In genomic region chr14:58786791-58787491, GRCm38 (mm10) we compare ENCODE assay signal across 11 mouse cellular contexts.
DNase-seq lines count a peak whose midpoint lies in the region; ATAC-seq and TF ChIP-seq lines count a peak whose summit lies in the region.
"Had no signal": no experiment of that assay in that cellular context is flagged by ENCODE, and none has a peak within 500 bp of the region (broad histone marks: within the 10 kb centered on the region; RNA-seq: fewer than 3 reads in every experiment).

No protein-coding gene starts in this region.

- H3K4me2 ChIP-seq in kidney, embryonic 14.5 days (replicated peaks; ENCODE audit: low read depth, low read length): no peak overlapping the region
- H3K4me2 ChIP-seq in midbrain, embryonic 13.5 days (replicated peaks): no peak overlapping the region
- H3K4me2 ChIP-seq: limb, embryonic 12.5 days; midbrain, embryonic 12.5 days had no signal

- no peak overlapping the region for H3K27ac ChIP-seq in kidney, embryonic 14.5 days (ENCODE audit: low read depth, low read length)
- no peak overlapping the region for H3K27ac ChIP-seq in kidney, adult 2 months (ENCODE audit: insufficient read depth, low read depth, low read length)
- no peak overlapping the region for H3K27ac ChIP-seq in midbrain, embryonic 13.5 days
- H3K27ac ChIP-seq: limb, embryonic 12.5 days; midbrain, embryonic 12.5 days had no signal

- H3K4me3 ChIP-seq in kidney, embryonic 14.5 days (ENCODE audit: low read length): no peak overlapping the region
- H3K4me3 ChIP-seq in kidney, adult 2 months (ENCODE audit: insufficient read depth, low read depth, low read length): no peak overlapping the region
- no peak overlapping the region for H3K4me3 ChIP-seq in midbrain, embryonic 13.5 days (replicated peaks)
- H3K4me3 ChIP-seq: limb, embryonic 12.5 days; midbrain, embryonic 12.5 days had no signal

- H3K27me3 ChIP-seq in kidney, embryonic 14.5 days (ENCODE audit: control insufficient read depth, insufficient read depth, low read length): no peaks in the 10 kb centered on the region
- H3K27me3 ChIP-seq in kidney, adult 2 months (replicated peaks; ENCODE audit: control insufficient read depth, insufficient read depth, low read length): no peaks in the 10 kb centered on the region
- no peaks in the 10 kb centered on the region for H3K27me3 ChIP-seq in midbrain, embryonic 13.5 days
- H3K27me3 ChIP-seq: limb, embryonic 12.5 days; midbrain, embryonic 12.5 days had no signal

- DNase-seq in kidney, adult 2 months: no peak
- DNase-seq in ZHBTc4 (ENCODE audit: low read depth, low spot score): peak; percentile 15
- DNase-seq in cerebellum, adult 9-11 months: peak; percentile 92
- DNase-seq in heart, postnatal 36 days: peak; percentile 24 to 45
- DNase-seq in urinary bladder, postnatal 10 days (ENCODE audit: low spot score): no peak
- DNase-seq in adrenal gland, postnatal 25 days: no peak
- DNase-seq: thymus, adult 2 months had no signal

- 80% methylated on average over 4 of the region's 4 CpGs for WGBS in kidney, embryonic 14.5 days
- WGBS in kidney, adult 2 months: 86% methylated on average over 4 of the region's 4 CpGs
- WGBS in midbrain, embryonic 13.5 days: 88% methylated on average over 4 of the region's 4 CpGs

- no peaks in the 10 kb centered on the region for H3K4me1 ChIP-seq in kidney, embryonic 14.5 days (ENCODE audit: control insufficient read depth, insufficient read depth, low read length)
- H3K4me1 ChIP-seq in kidney, adult 2 months (ENCODE audit: control insufficient read depth, insufficient read depth, low read length): no peaks in the 10 kb centered on the region
- no peaks in the 10 kb centered on the region for H3K4me1 ChIP-seq in midbrain, embryonic 13.5 days (replicated peaks)
- H3K4me1 ChIP-seq: midbrain, embryonic 12.5 days had no signal

- no peak for TF ChIP-seq POLR2A in kidney, adult 2 months (IDR thresholded peaks at IDR 0.05; ENCODE audit: low read depth, low read length)

- no peaks in the 10 kb centered on the region for H3K9me3 ChIP-seq in kidney, embryonic 14.5 days (ENCODE audit: control insufficient read depth, low read length)
- no peaks in the 10 kb centered on the region for H3K9me3 ChIP-seq in midbrain, embryonic 13.5 days
- H3K9me3 ChIP-seq: limb, embryonic 12.5 days; midbrain, embryonic 12.5 days had no signal

- no peak overlapping the region for H3K9ac ChIP-seq in kidney, embryonic 14.5 days (ENCODE audit: low read depth, low read length)
- H3K9ac ChIP-seq in midbrain, embryonic 13.5 days (replicated peaks): no peak overlapping the region
- H3K9ac ChIP-seq: limb, embryonic 12.5 days; midbrain, embryonic 12.5 days had no signal

- no peak for TF ChIP-seq CTCF in kidney, adult 2 months (conservative IDR thresholded peaks at IDR 0.05; ENCODE audit: insufficient read depth, insufficient read length, low read depth, low read length)

- H3K36me3 ChIP-seq in kidney, embryonic 14.5 days (ENCODE audit: control insufficient read depth, insufficient read depth, low read length): no peaks in the 10 kb centered on the region
- no peaks in the 10 kb centered on the region for H3K36me3 ChIP-seq in kidney, adult 2 months (ENCODE audit: control insufficient read depth, insufficient read depth, low read length)
- no peaks in the 10 kb centered on the region for H3K36me3 ChIP-seq in midbrain, embryonic 13.5 days
- H3K36me3 ChIP-seq: limb, embryonic 12.5 days; midbrain, embryonic 12.5 days had no signal

- ATAC-seq in kidney, embryonic 14.5 days (ENCODE audit: low FRiP score, low TSS enrichment): peak; percentile 78; the same call in 1 of the 2 replicates
- ATAC-seq in midbrain, embryonic 13.5 days: no peak

- intact Hi-C loops in heart, postnatal 36 days (cut with DNase I): no loop called here

Comparison
In these comparisons a context has a peak if more than half of its experiments do, and no peak if none do; other contexts are left out.
1. DNase-seq: peak in ZHBTc4 (single experiment), cerebellum, adult 9-11 months (single experiment) and heart, postnatal 36 days (2 of 2); none in kidney, adult 2 months (single experiment), urinary bladder, postnatal 10 days (single experiment) and adrenal gland, postnatal 25 days (single experiment).